Mouse (Mus musculus): ENCODE data around the gene Alpl. TPM values are rescaled to one million over a fixed set of nuclear protein-coding genes. Genes with fewer than 3 reads are reported as not detected.
A peak's percentile ranks its signal among the peaks of the same experiment; 100 is the strongest.

The Alpl gene
- total and polyA plus RNA-seq, 2 experiments, result 5.1 to 7.3 TPM

GRCm38 (mm10) chr4:137773369-137773899 is 22.8 kb downstream of the Alpl start:
- TF ChIP-seq CTCF (IDR thresholded peaks at IDR 0.05; ENCODE audit: low read depth, low read length), result no peak
- peak; percentile 40; the same call in 1 of the 2 replicates for TF ChIP-seq POLR2A (IDR thresholded peaks at IDR 0.05; ENCODE audit: extremely low read depth, insufficient read depth, low read length)
- Histone ChIP-seq H3K4me3 (ENCODE audit: insufficient read depth, low read depth, low read length) (no peak overlapping the region), H3K36me3 (ENCODE audit: control insufficient read depth, insufficient read depth, low read length) (no peaks in the 10 kb centered on the region), H3K27me3 (ENCODE audit: control insufficient read depth, insufficient read depth, low read length) (no peaks in the 10 kb centered on the region), H3K79me2 (ENCODE audit: control insufficient read depth, insufficient read depth, low read length) (peaks cover 3% of the 10 kb centered on the region; the same call in 1 of the 2 replicates), H3K27ac (replicated peaks; ENCODE audit: insufficient read depth, low read depth, low read length) (peak overlapping the region; percentile 83), H3K9ac (ENCODE audit: low read depth, low read length) (peak overlapping the region; percentile 63), H3K4me1 (ENCODE audit: control insufficient read depth, insufficient read depth, low read length) (peaks cover 47% of the 10 kb centered on the region)
- 21% methylated on average over 2 of the region's 2 CpGs for WGBS
- peak; percentile 96 for DNase-seq (ENCODE audit: extremely low read depth, low read depth, low spot score)

- no peaks in the 10 kb centered on the region for H3K36me3 ChIP-seq (ENCODE audit: control insufficient read depth, insufficient read depth, low read length)
- peak; percentile 96 for DNase-seq (ENCODE audit: extremely low read depth, low read depth, low spot score)
- TF ChIP-seq POLR2A (IDR thresholded peaks at IDR 0.05; ENCODE audit: extremely low read depth, insufficient read depth, low read length) (no peak), CTCF (IDR thresholded peaks at IDR 0.05; ENCODE audit: low read depth, low read length) (no peak)
- H3K9ac ChIP-seq (ENCODE audit: low read depth, low read length), result peak overlapping the region; percentile 37
- H3K4me3 ChIP-seq (ENCODE audit: insufficient read depth, low read depth, low read length), result no peak overlapping the region
- peaks cover under 1% of the 10 kb centered on the region; the same call in 1 of the 2 replicates for H3K79me2 ChIP-seq (ENCODE audit: control insufficient read depth, insufficient read depth, low read length)
- peaks cover 51% of the 10 kb centered on the region for H3K4me1 ChIP-seq (ENCODE audit: control insufficient read depth, insufficient read depth, low read length)
- 24% methylated on average over 16 of the region's 16 CpGs for WGBS
- H3K27me3 ChIP-seq (ENCODE audit: control insufficient read depth, insufficient read depth, low read length), result no peaks in the 10 kb centered on the region
- H3K27ac ChIP-seq (replicated peaks; ENCODE audit: insufficient read depth, low read depth, low read length), result peak overlapping the region; percentile 83
These were observed 23.6 kb downstream of the Alpl start for GRCm38 (mm10) chr4:137772438-137773056.

- H3K79me2 ChIP-seq (ENCODE audit: control insufficient read depth, insufficient read depth, low read length), result no peaks in the 10 kb centered on the region
- H3K4me1 ChIP-seq (ENCODE audit: control insufficient read depth, insufficient read depth, low read length), result peaks cover 56% of the 10 kb centered on the region
- WGBS, result 72% methylated on average over 3 of the region's 3 CpGs
- H3K36me3 ChIP-seq (ENCODE audit: control insufficient read depth, insufficient read depth, low read length), result no peaks in the 10 kb centered on the region
- TF ChIP-seq CTCF (IDR thresholded peaks at IDR 0.05; ENCODE audit: low read depth, low read length), result no peak
- no peak for TF ChIP-seq POLR2A (IDR thresholded peaks at IDR 0.05; ENCODE audit: extremely low read depth, insufficient read depth, low read length)
- H3K9ac ChIP-seq (ENCODE audit: low read depth, low read length), result no peak overlapping the region
- no peaks in the 10 kb centered on the region for H3K27me3 ChIP-seq (ENCODE audit: control insufficient read depth, insufficient read depth, low read length)
- DNase-seq (ENCODE audit: extremely low read depth, low read depth, low spot score), result no peak
- no peak overlapping the region for H3K4me3 ChIP-seq (ENCODE audit: insufficient read depth, low read depth, low read length)
- no peak overlapping the region for H3K27ac ChIP-seq (replicated peaks; ENCODE audit: insufficient read depth, low read depth, low read length)
These were observed 24.4 kb downstream of the Alpl start for GRCm38 (mm10) chr4:137771749-137772148.

- H3K27me3 ChIP-seq (ENCODE audit: control insufficient read depth, insufficient read depth, low read length), result no peaks in the 10 kb centered on the region
- DNase-seq (ENCODE audit: extremely low read depth, low read depth, low spot score), result peak; percentile 60
These were observed 25.1 kb downstream of the Alpl start for GRCm38 (mm10) chr4:137770901-137771612.

GRCm38 (mm10) chr4:137769635-137770034 is 26.5 kb downstream of the Alpl start:
- 4% methylated on average over 7 of the region's 7 CpGs for WGBS
- DNase-seq (ENCODE audit: extremely low read depth, low read depth, low spot score), result peak; percentile 87
- peaks cover 65% of the 10 kb centered on the region for H3K4me1 ChIP-seq (ENCODE audit: control insufficient read depth, insufficient read depth, low read length)
- H3K4me3 ChIP-seq (ENCODE audit: insufficient read depth, low read depth, low read length), result no peak overlapping the region
- no peaks in the 10 kb centered on the region for H3K79me2 ChIP-seq (ENCODE audit: control insufficient read depth, insufficient read depth, low read length)
- H3K27ac ChIP-seq (replicated peaks; ENCODE audit: insufficient read depth, low read depth, low read length), result peak overlapping the region; percentile 79
- H3K36me3 ChIP-seq (ENCODE audit: control insufficient read depth, insufficient read depth, low read length), result no peaks in the 10 kb centered on the region
- TF ChIP-seq CTCF (IDR thresholded peaks at IDR 0.05; ENCODE audit: low read depth, low read length), result no peak
- TF ChIP-seq POLR2A (IDR thresholded peaks at IDR 0.05; ENCODE audit: extremely low read depth, insufficient read depth, low read length), result no peak
- H3K9ac ChIP-seq (ENCODE audit: low read depth, low read length), result peak overlapping the region; percentile 25
- H3K27me3 ChIP-seq (ENCODE audit: control insufficient read depth, insufficient read depth, low read length), result no peaks in the 10 kb centered on the region

More at GRCm38 (mm10) chr4:137770901-137771612, 25.1 kb downstream of the Alpl start:
- no peak overlapping the region for H3K9ac ChIP-seq (ENCODE audit: low read depth, low read length)
- no peaks in the 10 kb centered on the region for H3K79me2 ChIP-seq (ENCODE audit: control insufficient read depth, insufficient read depth, low read length)
- no peak for TF ChIP-seq POLR2A (IDR thresholded peaks at IDR 0.05; ENCODE audit: extremely low read depth, insufficient read depth, low read length)
- TF ChIP-seq CTCF (IDR thresholded peaks at IDR 0.05; ENCODE audit: low read depth, low read length), result no peak
- no peak overlapping the region for H3K4me3 ChIP-seq (ENCODE audit: insufficient read depth, low read depth, low read length)
- 0 out of 2 replicates have a peak overlapping the region, but pooled peaks have one; percentile 1 for H3K27ac ChIP-seq (replicated peaks; ENCODE audit: insufficient read depth, low read depth, low read length)
- no peaks in the 10 kb centered on the region for H3K36me3 ChIP-seq (ENCODE audit: control insufficient read depth, insufficient read depth, low read length)
- peaks cover 62% of the 10 kb centered on the region for H3K4me1 ChIP-seq (ENCODE audit: control insufficient read depth, insufficient read depth, low read length)
- 78% methylated on average over 14 of the region's 14 CpGs for WGBS
